Mouse (Mus musculus) MEL (cell line): Measurements from ENCODE around the gene Csnk1e. TPM values are rescaled to one million over a fixed set of nuclear protein-coding genes. Genes with fewer than 3 reads are reported as not detected.

Source experiments
- DNase-seq: peaks from one replicate; pipeline ENCODE4 v3.0.0; 2011; ENCODE audit warnings: low read depth, low spot score
- H3K27ac ChIP-seq: 2 replicates; pipeline ENCODE4 v1.5.1; 2012; ENCODE audit warnings: low read depth, mild to moderate bottlenecking, control low read depth, low read length, moderate library complexity; ENCODE audit not compliant: control insufficient read depth
- H3K27me3 ChIP-seq, 2 experiments: fragments of 150-350 bp in 1 of 2; sonication (generic) in 1 of 2; 2 replicates each; pipeline ENCODE4 v1.6.1; 2012; ENCODE audit warnings: low read length in 2 of 2, mild to moderate bottlenecking in 2 of 2, improper control_type of control experiment in 1 of 2, moderate library complexity in 1 of 2; ENCODE audit not compliant: insufficient read depth in 2 of 2, control insufficient read depth in 1 of 2
- H3K36me3 ChIP-seq, 2 experiments: 2 replicates each; pipeline ENCODE4 v1.6.1; 2012 to 2014; ENCODE audit warnings: low read length in 2 of 2, improper control_type of control experiment in 1 of 2, inconsistent platforms in 1 of 2, mild to moderate bottlenecking in 1 of 2; ENCODE audit not compliant: insufficient read depth in 2 of 2, control insufficient read depth in 1 of 2
- H3K4me1 ChIP-seq, 2 experiments: fragments of 150-350 bp in 1 of 2; sonication (generic) in 1 of 2; 2 replicates each; pipeline ENCODE4 v1.6.1; 2012; ENCODE audit warnings: low read length in 2 of 2, improper control_type of control experiment in 1 of 2, mild to moderate bottlenecking in 1 of 2; ENCODE audit not compliant: insufficient read depth in 2 of 2, control insufficient read depth in 1 of 2
- H3K4me3 ChIP-seq, 2 experiments: fragments of 150-350 bp in 1 of 2; sonication (generic) in 1 of 2; 2 replicates each; pipeline ENCODE4 v1.5.1; 2012; ENCODE audit warnings: low read depth in 2 of 2, low read length in 2 of 2, mild to moderate bottlenecking in 2 of 2, moderate library complexity in 2 of 2, control low read depth in 1 of 2, improper control_type of control experiment in 1 of 2; ENCODE audit not compliant: control insufficient read depth in 1 of 2, insufficient read depth in 1 of 2
- H3K79me2 ChIP-seq: 2 replicates; pipeline ENCODE4 v1.6.1; 2012; ENCODE audit warnings: mild to moderate bottlenecking, low read length, moderate library complexity; ENCODE audit not compliant: control insufficient read depth, poor library complexity, insufficient read depth
- H3K9ac ChIP-seq: 2 replicates; pipeline ENCODE4 v1.6.1; 2012; ENCODE audit warnings: low read depth, mild to moderate bottlenecking, control low read depth, low read length, moderate library complexity; ENCODE audit not compliant: control insufficient read depth, poor library complexity, severe bottlenecking
- H3K9me3 ChIP-seq: fragments of 150-350 bp; sonication (generic); replicated peaks from 2 replicates; pipeline ENCODE4 v1.6.1; 2012; ENCODE audit warnings: mild to moderate bottlenecking, low read length, improper control_type of control experiment, moderate library complexity; ENCODE audit not compliant: insufficient read depth
- BHLHE40 ChIP-seq: IDR thresholded peaks from 2 replicates; pipeline ENCODE4 v1.6.1; 2012; ENCODE audit warnings: low read depth, mild to moderate bottlenecking, inconsistent platforms, low read length, improper control_type of control experiment, borderline replicate concordance
- CHD2 ChIP-seq: IDR thresholded peaks from 2 replicates; pipeline ENCODE4 v1.6.1; 2011; ENCODE audit warnings: low read length, improper control_type of control experiment
- CTCF ChIP-seq, 3 experiments: IDR thresholded peaks in 2 of 3; conservative IDR thresholded peaks in 1 of 3; 2 replicates each; pipeline ENCODE4 v1.5.1; 2011 to 2012; ENCODE audit warnings: low read length in 3 of 3, low read depth in 2 of 3, mild to moderate bottlenecking in 2 of 3, improper control_type of control experiment in 1 of 3, inconsistent platforms in 1 of 3, mixed read lengths in 1 of 3, moderate library complexity in 1 of 3; ENCODE audit not compliant: control insufficient read depth in 1 of 3, insufficient read depth in 1 of 3, poor library complexity in 1 of 3, severe bottlenecking in 1 of 3
- E2F4 ChIP-seq: IDR thresholded peaks from 2 replicates; pipeline ENCODE4 v1.6.1; 2011; ENCODE audit warnings: low read depth, low read length, improper control_type of control experiment, borderline replicate concordance
- ETS1 ChIP-seq: IDR thresholded peaks from 2 replicates; pipeline ENCODE4 v1.6.1; 2012; ENCODE audit warnings: low read depth, mild to moderate bottlenecking, inconsistent platforms, low read length, improper control_type of control experiment, moderate library complexity
- GATA1 ChIP-seq: IDR thresholded peaks from 2 replicates; pipeline ENCODE4 v1.6.1; 2011; ENCODE audit warnings: low read depth, low read length, improper control_type of control experiment
- HCFC1 ChIP-seq: IDR thresholded peaks from 2 replicates; pipeline ENCODE4 v1.6.1; 2012; ENCODE audit warnings: low read depth, mild to moderate bottlenecking, inconsistent platforms, low read length, improper control_type of control experiment, moderate library complexity
- KAT2A ChIP-seq: conservative IDR thresholded peaks from 2 replicates; pipeline ENCODE4 v1.6.1; 2012; ENCODE audit warnings: low read depth, low read length, improper control_type of control experiment, inconsistent platforms
- MAFK ChIP-seq: IDR thresholded peaks from 2 replicates; pipeline ENCODE4 v1.6.1; 2011; ENCODE audit warnings: low read depth, mild to moderate bottlenecking, low read length, improper control_type of control experiment, borderline replicate concordance
- MAX ChIP-seq: IDR thresholded peaks from 2 replicates; pipeline ENCODE4 v1.6.1; 2011; ENCODE audit warnings: low read length, improper control_type of control experiment
- MAZ ChIP-seq: IDR thresholded peaks from 2 replicates; pipeline ENCODE4 v1.6.1; 2012; ENCODE audit warnings: low read depth, mild to moderate bottlenecking, inconsistent platforms, low read length, improper control_type of control experiment
- MEF2A ChIP-seq: IDR thresholded peaks from 2 replicates; pipeline ENCODE4 v1.6.1; 2014; ENCODE audit warnings: low read depth, mild to moderate bottlenecking, inconsistent platforms, low read length, improper control_type of control experiment; ENCODE audit not compliant: poor library complexity, insufficient replicate concordance, severe bottlenecking; ENCODE audit errors: extremely low read depth
- MYB ChIP-seq: IDR thresholded peaks from 2 replicates; pipeline ENCODE4 v1.6.1; 2011; ENCODE audit warnings: mild to moderate bottlenecking, low read depth, low read length, improper control_type of control experiment
- MYC ChIP-seq: IDR thresholded peaks from 2 replicates; pipeline ENCODE4 v1.6.1; 2011; ENCODE audit warnings: low read depth, mild to moderate bottlenecking, low read length, improper control_type of control experiment, moderate library complexity
- NELFE ChIP-seq: IDR thresholded peaks from 2 replicates; pipeline ENCODE4 v1.6.1; 2011; ENCODE audit warnings: low read depth, low read length, improper control_type of control experiment
- NRF1 ChIP-seq: IDR thresholded peaks from 2 replicates; pipeline ENCODE4 v1.6.1; 2014; ENCODE audit warnings: low read depth, mild to moderate bottlenecking, inconsistent platforms, low read length, improper control_type of control experiment, moderate library complexity; ENCODE audit not compliant: poor library complexity, insufficient read depth, severe bottlenecking
- POLR2AphosphoS2 ChIP-seq: IDR thresholded peaks from 2 replicates; pipeline ENCODE4 v1.6.1; 2011; ENCODE audit warnings: low read length, improper control_type of control experiment
- POLR2AphosphoS5 ChIP-seq: IDR thresholded peaks from 2 replicates; pipeline ENCODE4 v1.6.1; 2012; ENCODE audit warnings: low read depth, borderline replicate concordance, mild to moderate bottlenecking, inconsistent platforms, low read length, moderate library complexity, mixed read lengths
- SIN3A ChIP-seq: IDR thresholded peaks from 2 replicates; pipeline ENCODE4 v1.6.1; 2012; ENCODE audit warnings: low read length, improper control_type of control experiment, inconsistent platforms
- SMC3 ChIP-seq: IDR thresholded peaks from 2 replicates; pipeline ENCODE4 v1.6.1; 2011; ENCODE audit warnings: low read depth, low read length, improper control_type of control experiment
- TAL1 ChIP-seq: IDR thresholded peaks from 2 replicates; pipeline ENCODE4 v1.6.1; 2012; ENCODE audit warnings: mild to moderate bottlenecking, inconsistent platforms, low read length, moderate library complexity, mixed read lengths
- TCF12 ChIP-seq: IDR thresholded peaks from 2 replicates; pipeline ENCODE4 v1.6.1; 2014; ENCODE audit warnings: low read depth, mild to moderate bottlenecking, inconsistent platforms, low read length, improper control_type of control experiment, moderate library complexity
- UBTF ChIP-seq: IDR thresholded peaks from 2 replicates; pipeline ENCODE4 v1.6.1; 2012; ENCODE audit warnings: low read depth, mild to moderate bottlenecking, inconsistent platforms, low read length, improper control_type of control experiment, moderate library complexity, borderline replicate concordance; ENCODE audit not compliant: insufficient read depth
- USF1 ChIP-seq: IDR thresholded peaks from 2 replicates; pipeline ENCODE4 v1.6.1; 2014; ENCODE audit warnings: low read depth, mild to moderate bottlenecking, inconsistent platforms, low read length, improper control_type of control experiment, moderate library complexity
- USF2 ChIP-seq, 2 experiments: IDR thresholded peaks; 2 replicates each; pipeline ENCODE4 v1.6.1; 2011 to 2012; ENCODE audit warnings: improper control_type of control experiment in 2 of 2, low read length in 2 of 2, borderline replicate concordance in 1 of 2, inconsistent platforms in 1 of 2, low read depth in 1 of 2, mild to moderate bottlenecking in 1 of 2; ENCODE audit not compliant: insufficient read depth in 1 of 2
- ZC3H11A ChIP-seq: IDR thresholded peaks from 2 replicates; pipeline ENCODE4 v1.6.1; 2012; ENCODE audit warnings: low read depth, mild to moderate bottlenecking, inconsistent platforms, low read length, improper control_type of control experiment
- ZKSCAN1 ChIP-seq: IDR thresholded peaks from 2 replicates; pipeline ENCODE4 v1.6.1; 2012; ENCODE audit warnings: low read depth, mild to moderate bottlenecking, inconsistent platforms, low read length, improper control_type of control experiment, moderate library complexity
- ZMIZ1 ChIP-seq: IDR thresholded peaks from 2 replicates; pipeline ENCODE4 v1.6.1; 2012; ENCODE audit warnings: low read depth, mild to moderate bottlenecking, inconsistent platforms, low read length, improper control_type of control experiment, moderate library complexity
- polyA plus RNA-seq, 2 experiments: library from polyadenylated mRNA; stranded (reverse) in 1 of 2; unstranded in 1 of 2; fragments of >175 nt in 1 of 2; fragments of >200 nt in 1 of 2; gene quantifications; 2 replicates each; pipeline versions ENCODE4 v1.2.1 to v1.2.4; 2012; ENCODE audit warnings: low replicate concordance in 2 of 2, low read depth in 1 of 2; ENCODE audit not compliant: insufficient read length in 2 of 2, insufficient read depth in 1 of 2, missing spikeins in 1 of 2
- total RNA-seq: library from RNA; depleted of rRNA; stranded (reverse); fragments of 300-350 nt; gene quantifications from 2 replicates; pipeline ENCODE4 v1.2.3, GENCODE M21; 2012

Csnk1e gene
- total and polyA plus RNA-seq, 3 experiments = 28.5 to 58.1 TPM; not detected in 1

DNA sequence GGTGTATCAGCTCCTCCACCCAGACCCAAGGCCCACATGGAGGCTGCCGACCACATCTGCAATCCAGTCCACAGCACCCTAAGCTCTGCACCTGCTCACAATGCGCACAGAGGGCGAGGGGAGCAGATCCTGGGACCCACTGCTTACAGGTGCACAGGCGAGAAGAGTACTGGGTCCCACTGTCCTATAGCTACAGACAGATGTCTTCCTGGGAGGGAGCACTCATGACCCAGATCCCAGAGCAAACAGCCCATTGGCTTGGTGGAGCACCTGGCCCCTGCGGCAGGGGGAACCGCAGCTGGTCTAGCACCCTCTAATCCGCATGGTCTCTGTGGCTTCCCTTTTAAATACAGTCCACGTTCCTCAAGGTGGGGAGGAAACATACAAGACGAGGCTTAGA lies 73.7 kb downstream of the Csnk1e start:
- Histone ChIP-seq H3K9ac (no peak overlapping the region), H3K79me2 (no peaks in the 10 kb centered on the region), H3K4me3 (no peak overlapping the region), H3K27me3 (no peaks in the 10 kb centered on the region), H3K36me3 (no peaks in the 10 kb centered on the region; a peak in 1 of 4 replicates), H3K27ac (no peak overlapping the region), H3K9me3 (no peaks in the 10 kb centered on the region), H3K4me1 (no peaks in the 10 kb centered on the region)
- no peak for DNase-seq
- TF ChIP-seq BHLHE40 (no peak), MAX (no peak), MYC (no peak), MAZ (no peak), USF1 (no peak), ZC3H11A (no peak), TAL1 (no peak), USF2 (IDR thresholded peaks at IDR 0.05; ENCODE audit: borderline replicate concordance in 1 of 2, insufficient read depth in 1 of 2, low read depth in 1 of 2, low read length in 2 of 2) (no peak), CTCF (IDR thresholded peaks at IDR 0.05 in 2 of 3, conservative IDR thresholded peaks at IDR 0.05 in 1 of 3; ENCODE audit: control insufficient read depth in 1 of 3, insufficient read depth in 1 of 3, low read depth in 2 of 3, low read length in 3 of 3, poor library complexity in 1 of 3, severe bottlenecking in 1 of 3) (no peak), MYB (no peak), SIN3A (no peak), KAT2A (no peak), HCFC1 (no peak), TCF12 (no peak), CHD2 (no peak)

- Histone ChIP-seq H3K4me3 (no peak overlapping the region), H3K36me3 (no peaks in the 10 kb centered on the region; a peak in 1 of 4 replicates)
- no peak for TF ChIP-seq MAZ
- no peak for TF ChIP-seq POLR2AphosphoS2
- TF ChIP-seq E2F4 = no peak
- no peak for TF ChIP-seq NRF1
- no peak for TF ChIP-seq USF2 (IDR thresholded peaks at IDR 0.05; ENCODE audit: borderline replicate concordance in 1 of 2, insufficient read depth in 1 of 2, low read depth in 1 of 2, low read length in 2 of 2)
- TF ChIP-seq SMC3 = peak; percentile 49
- peak; percentile 1; the same call in 1 of the 2 replicates for TF ChIP-seq ZC3H11A
- peak; percentile 48 to 56 (median 49) for TF ChIP-seq CTCF (IDR thresholded peaks at IDR 0.05 in 2 of 3, conservative IDR thresholded peaks at IDR 0.05 in 1 of 3; ENCODE audit: control insufficient read depth in 1 of 3, insufficient read depth in 1 of 3, low read depth in 2 of 3, low read length in 3 of 3, poor library complexity in 1 of 3, severe bottlenecking in 1 of 3)
- TF ChIP-seq NELFE = no peak
- TF ChIP-seq MEF2A = no peak
- no peak for TF ChIP-seq BHLHE40
- no peak for TF ChIP-seq POLR2AphosphoS5
- no peak for TF ChIP-seq UBTF
- TF ChIP-seq MAX = no peak
- TF ChIP-seq ZMIZ1 = no peak
- TF ChIP-seq MAFK = no peak
- no peak for TF ChIP-seq ZKSCAN1
- TF ChIP-seq ETS1 = no peak
- no peak for TF ChIP-seq GATA1
Observed at GRCm38 (mm10) chr15:79380468-79381444, 74.6 kb downstream of the Csnk1e start.

More at GRCm38 (mm10) chr15:79380468-79381444, 74.6 kb downstream of the Csnk1e start:
- H3K4me1 ChIP-seq = no peaks in the 10 kb centered on the region
- no peaks in the 10 kb centered on the region for H3K27me3 ChIP-seq
- DNase-seq = peak; percentile 59
- H3K27ac ChIP-seq = no peak overlapping the region
- H3K79me2 ChIP-seq = no peaks in the 10 kb centered on the region
- H3K9me3 ChIP-seq = no peaks in the 10 kb centered on the region
- no peak overlapping the region for H3K9ac ChIP-seq
